Mouse (Mus musculus) embryonic facial prominence, embryonic 13.5 days (tissue): Measurements from ENCODE around the gene Foxi1. TPM values are rescaled to one million over a fixed set of nuclear protein-coding genes. Genes with fewer than 3 reads are reported as not detected.
"Not testable (repeated sequence)": the region's sequence is repeated elsewhere in the genome, so short reads cannot be mapped to it uniquely, and the experiment has no call there.

Source experiments
- ATAC-seq: fragments of 200-750 bp; cut with Nextera tagmentation; 2 replicates; pipeline ENCODE4 v1.8.0; 2017; ENCODE audit warnings: low read depth; ENCODE audit not compliant: insufficient number of reproducible peaks, insufficient read depth, low FRiP score, low TSS enrichment
- H3K27ac ChIP-seq: fragments of 300-500 bp; sonication (generic); 2 replicates; pipeline ENCODE4 v1.5.1; 2015; ENCODE audit warnings: moderate library complexity, mild to moderate bottlenecking, inconsistent platforms
- H3K27me3 ChIP-seq: fragments of 300-500 bp; sonication (generic); 2 replicates; pipeline ENCODE4 v1.6.1; 2015; ENCODE audit warnings: mild to moderate bottlenecking, inconsistent platforms
- H3K36me3 ChIP-seq: fragments of 300-500 bp; sonication (generic); 2 replicates; pipeline ENCODE4 v1.6.1; 2015; ENCODE audit warnings: mild to moderate bottlenecking, inconsistent platforms
- H3K4me1 ChIP-seq: fragments of 300-500 bp; sonication (generic); 2 replicates; pipeline ENCODE4 v1.6.1; 2015; ENCODE audit warnings: inconsistent platforms
- H3K4me2 ChIP-seq: fragments of 300-500 bp; sonication (generic); 2 replicates; pipeline ENCODE4 v1.6.1; 2015; ENCODE audit warnings: moderate library complexity, mild to moderate bottlenecking, inconsistent platforms
- H3K4me3 ChIP-seq: fragments of 300-500 bp; sonication (generic); 2 replicates; pipeline ENCODE4 v1.5.1; 2015; ENCODE audit warnings: mild to moderate bottlenecking, inconsistent platforms
- H3K9ac ChIP-seq: fragments of 300-500 bp; sonication (generic); 2 replicates; pipeline ENCODE4 v1.6.1; 2015; ENCODE audit warnings: mild to moderate bottlenecking, inconsistent platforms
- H3K9me3 ChIP-seq: fragments of 300-500 bp; sonication (generic); 2 replicates; pipeline ENCODE4 v1.6.1; 2016; ENCODE audit warnings: inconsistent platforms
- WGBS: fragments of 180-500 bp; shearing (Covaris S2); methylation state at CpG from one replicate; pipeline ENCODE4 v1.1.7; 2015; ENCODE audit warnings: mixed read lengths; 5-methylcytosine and 5-hydroxymethylcytosine counted together
- polyA plus RNA-seq: library from polyadenylated mRNA; unstranded; fragments of >200 nt; fragmentation: Nextera tagmentation; extraction: Ambion mirVana; gene quantifications from 2 replicates; pipeline ENCODE4 v1.2.1, GENCODE M21; 2015

Foxi1 gene
- polyA plus RNA-seq: 0.22 TPM in 1 of 2 replicates, not detected in the other

DNA sequence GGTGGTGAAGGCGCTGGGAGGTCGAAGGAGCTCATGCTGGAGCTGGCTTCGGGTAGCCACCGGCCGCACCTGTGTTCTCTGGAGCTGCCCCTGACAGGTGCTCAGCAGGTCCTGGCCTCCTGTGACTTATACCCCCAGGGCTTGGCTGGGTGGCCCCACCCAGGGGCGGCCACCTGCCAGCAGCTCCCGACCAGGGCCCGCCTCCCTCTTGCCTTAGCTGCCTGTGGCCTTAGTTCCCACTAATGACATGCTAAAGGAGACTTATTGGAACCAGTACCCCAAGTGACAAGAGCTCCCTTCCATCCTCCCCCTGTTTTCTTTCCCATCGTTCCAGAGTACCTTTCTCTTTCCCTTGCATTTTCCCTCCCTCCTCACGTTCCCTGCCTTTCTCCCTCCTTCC, at the start of gene Foxi1:
TSS of gene Foxi1 (minus strand) at position 101 of the 400 bp plus-strand sequence.
- no peaks in the 10 kb centered on the region for H3K4me1 ChIP-seq
- whole genome bisulfite sequencing: 66% methylated on average over 10 of the region's 10 CpGs
- no peak within 1 kb of the TSS for H3K4me3 ChIP-seq
- H3K27me3 ChIP-seq: no peaks in the 10 kb centered on the region
- no peaks in the 10 kb centered on the region for H3K36me3 ChIP-seq
- H3K9ac ChIP-seq: no peak within 1 kb of the TSS
- no peak within 1 kb of the TSS for H3K27ac ChIP-seq
- H3K9me3 ChIP-seq: no peaks in the 10 kb centered on the region
- no peak within 1 kb of the TSS for H3K4me2 ChIP-seq
- no peak for ATAC-seq

DNA sequence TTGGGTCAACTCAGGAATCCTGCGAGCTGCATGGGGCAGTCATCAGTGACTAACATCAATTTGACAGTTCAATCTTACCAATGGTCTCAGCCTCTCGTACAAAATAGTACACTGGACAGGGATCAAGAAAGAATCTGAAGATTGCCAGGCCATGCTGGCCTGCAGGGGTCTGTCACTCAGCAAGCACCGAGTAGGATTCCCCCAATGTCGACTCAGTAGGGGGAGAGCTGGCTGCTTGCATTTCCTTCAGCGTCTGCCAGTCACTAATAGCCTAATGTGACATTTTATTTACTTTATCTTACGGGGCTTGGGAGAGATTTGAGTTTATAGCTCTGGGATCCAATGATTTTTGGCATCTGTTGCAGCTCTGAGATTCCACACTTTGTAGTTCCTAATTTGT, 35.1 kb upstream of the Foxi1 start:
- no peaks in the 10 kb centered on the region for H3K36me3 ChIP-seq
- H3K27ac ChIP-seq: no peak overlapping the region
- WGBS: 51% methylated on average over 6 of the region's 6 CpGs
- ATAC-seq: no peak
- H3K4me2 ChIP-seq: no peak overlapping the region
- H3K9me3 ChIP-seq: no peaks in the 10 kb centered on the region
- H3K4me3 ChIP-seq: no peak overlapping the region
- H3K4me1 ChIP-seq: no peaks in the 10 kb centered on the region
- H3K27me3 ChIP-seq: no peaks in the 10 kb centered on the region
- no peak overlapping the region for H3K9ac ChIP-seq

DNA sequence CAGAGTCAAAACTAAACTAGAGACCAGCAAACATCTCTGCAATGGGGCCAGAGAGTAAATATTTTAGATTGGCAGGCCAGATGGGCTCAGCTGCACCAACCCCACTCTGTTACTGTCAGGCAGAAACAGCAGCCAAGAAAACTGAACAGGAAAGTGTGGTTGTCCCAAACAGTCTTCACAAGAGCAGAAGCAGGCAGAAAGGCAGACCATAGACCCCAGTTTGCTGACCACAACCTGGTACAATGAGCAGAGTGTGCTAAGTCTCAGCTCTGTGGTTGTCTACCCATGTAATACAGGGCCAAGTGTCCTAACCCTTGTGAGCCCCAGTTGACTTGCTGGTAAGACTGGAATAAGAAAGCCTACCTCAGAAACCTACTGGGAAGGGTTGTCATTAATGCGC, 32.4 kb upstream of the Foxi1 start:
- Histone ChIP-seq H3K27ac (no peak overlapping the region), H3K9ac (no peak overlapping the region), H3K4me3 (no peak overlapping the region), H3K4me2 (no peak overlapping the region), H3K27me3 (no peaks in the 10 kb centered on the region), H3K4me1 (no peaks in the 10 kb centered on the region), H3K9me3 (no peaks in the 10 kb centered on the region), H3K36me3 (no peaks in the 10 kb centered on the region)
- 93% methylated on average over 1 of the region's 1 CpGs for WGBS
- no peak for ATAC-seq

DNA sequence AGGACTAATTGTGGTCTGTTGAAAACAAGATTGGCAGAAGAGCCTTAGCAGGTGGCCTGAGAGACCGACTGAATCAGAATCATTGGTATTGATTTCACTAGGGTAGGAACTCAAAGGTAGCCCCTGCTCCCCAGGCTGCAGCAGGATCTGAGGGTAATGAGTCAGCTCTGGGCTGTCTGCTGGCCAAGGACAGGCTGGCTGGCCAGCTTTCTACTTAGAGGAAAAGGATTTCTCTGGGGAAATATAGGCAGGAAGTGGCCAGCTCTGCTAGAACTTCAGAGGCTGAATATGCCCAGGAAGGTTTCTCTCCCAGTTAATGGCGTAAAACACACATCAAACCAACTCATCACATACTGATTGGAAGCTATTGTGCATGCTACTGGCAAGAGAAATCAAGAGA, 31.8 kb upstream of the Foxi1 start:
- no peak overlapping the region for H3K27ac ChIP-seq
- H3K4me3 ChIP-seq: no peak overlapping the region
- H3K27me3 ChIP-seq: no peaks in the 10 kb centered on the region
- no peaks in the 10 kb centered on the region for H3K9me3 ChIP-seq
- H3K4me1 ChIP-seq: no peaks in the 10 kb centered on the region
- no peaks in the 10 kb centered on the region for H3K36me3 ChIP-seq
- no peak overlapping the region for H3K9ac ChIP-seq
- no peak for ATAC-seq
- no peak overlapping the region for H3K4me2 ChIP-seq
- 84% methylated on average over 2 of the region's 2 CpGs for WGBS

GRCm38 (mm10) chr11:34236885-34237284, 29.0 kb upstream of the Foxi1 start:
- Histone ChIP-seq H3K4me3 (no peak overlapping the region), H3K27me3 (no peaks in the 10 kb centered on the region), H3K36me3 (no peaks in the 10 kb centered on the region), H3K4me1 (no peaks in the 10 kb centered on the region), H3K9me3 (no peaks in the 10 kb centered on the region), H3K4me2 (no peak overlapping the region), H3K27ac (no peak overlapping the region), H3K9ac (no peak overlapping the region)
- no peak for ATAC-seq
- 75% methylated on average over 6 of the region's 6 CpGs for WGBS

GRCm38 (mm10) chr11:34236091-34236759, 28.3 kb upstream of the Foxi1 start:
- no peaks in the 10 kb centered on the region for H3K27me3 ChIP-seq
- WGBS: 56% methylated on average over 5 of the region's 5 CpGs
- no peak overlapping the region for H3K27ac ChIP-seq
- H3K9ac ChIP-seq: no peak overlapping the region
- H3K36me3 ChIP-seq: no peaks in the 10 kb centered on the region
- H3K9me3 ChIP-seq: no peaks in the 10 kb centered on the region
- H3K4me3 ChIP-seq: no peak overlapping the region
- ATAC-seq: no peak
- H3K4me1 ChIP-seq: no peaks in the 10 kb centered on the region
- H3K4me2 ChIP-seq: no peak overlapping the region

GRCm38 (mm10) chr11:34228758-34229364, 21.0 kb upstream of the Foxi1 start:
- WGBS: 38% methylated on average over 6 of the region's 6 CpGs

DNA sequence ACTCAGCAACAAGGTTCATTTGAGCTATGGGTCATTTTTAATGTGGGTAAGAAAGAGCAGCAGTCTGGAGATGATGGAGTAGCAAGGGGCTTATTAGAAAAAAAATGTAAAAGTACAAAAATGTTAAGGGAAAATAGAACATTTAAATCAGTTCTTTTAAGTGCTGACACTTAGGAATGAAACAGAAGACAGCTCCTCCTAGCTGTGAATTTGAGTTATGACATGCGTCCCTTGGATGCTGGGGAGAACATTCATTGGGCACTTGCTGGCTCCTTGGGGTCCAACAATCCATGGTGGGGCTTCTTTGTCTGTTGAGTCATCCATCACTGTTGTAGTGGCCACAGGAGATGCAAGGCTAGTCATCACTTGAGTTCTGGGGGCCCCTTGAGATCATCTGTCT, 19.3 kb upstream of the Foxi1 start:
- Histone ChIP-seq H3K9me3 (no peaks in the 10 kb centered on the region), H3K27ac (no peak overlapping the region), H3K27me3 (no peaks in the 10 kb centered on the region), H3K4me3 (no peak overlapping the region), H3K4me1 (no peaks in the 10 kb centered on the region), H3K9ac (no peak overlapping the region), H3K4me2 (no peak overlapping the region), H3K36me3 (no peaks in the 10 kb centered on the region)
- WGBS: 59% methylated on average over 1 of the region's 1 CpGs
- ATAC-seq: no peak

More at GRCm38 (mm10) chr11:34228758-34229364, 21.0 kb upstream of the Foxi1 start:
- Histone ChIP-seq H3K27me3 (no peaks in the 10 kb centered on the region), H3K36me3 (no peaks in the 10 kb centered on the region), H3K4me1 (no peaks in the 10 kb centered on the region), H3K4me2 (no peak overlapping the region), H3K27ac (no peak overlapping the region), H3K9ac (no peak overlapping the region), H3K9me3 (no peaks in the 10 kb centered on the region), H3K4me3 (no peak overlapping the region)
- no peak for ATAC-seq

DNA sequence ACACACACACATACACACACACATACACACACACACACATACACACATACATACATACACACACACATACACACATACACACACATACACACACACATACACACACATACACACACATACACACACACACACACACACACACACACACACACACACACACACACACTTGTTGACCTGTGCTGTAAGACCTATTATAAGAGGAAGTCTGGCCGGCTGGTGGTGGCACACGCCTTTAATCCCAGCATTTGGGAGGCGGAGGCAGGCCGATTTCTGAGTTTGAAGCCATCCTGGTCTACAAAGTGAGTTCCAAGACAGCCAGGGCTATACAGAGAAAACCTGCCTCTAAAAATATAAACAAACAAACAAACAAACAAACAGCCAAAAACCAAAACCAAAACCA, 12.7 kb upstream of the Foxi1 start:
- not testable (repeated sequence) for H3K36me3 ChIP-seq, H3K4me1 ChIP-seq, H3K27me3 ChIP-seq, H3K27ac ChIP-seq, H3K4me2 ChIP-seq, H3K4me3 ChIP-seq, H3K9me3 ChIP-seq, H3K9ac ChIP-seq, ATAC-seq
- 93% methylated on average over 4 of the region's 4 CpGs for WGBS

GRCm38 (mm10) chr11:34212853-34213252, 5.0 kb upstream of the Foxi1 start:
- Histone ChIP-seq H3K9me3 (no peaks in the 10 kb centered on the region), H3K27ac (no peak overlapping the region), H3K4me3 (no peak overlapping the region), H3K4me2 (no peak overlapping the region), H3K36me3 (no peaks in the 10 kb centered on the region), H3K4me1 (no peaks in the 10 kb centered on the region), H3K9ac (no peak overlapping the region), H3K27me3 (no peaks in the 10 kb centered on the region)
- WGBS: 17% methylated on average over 5 of the region's 5 CpGs
- no peak for ATAC-seq

DNA sequence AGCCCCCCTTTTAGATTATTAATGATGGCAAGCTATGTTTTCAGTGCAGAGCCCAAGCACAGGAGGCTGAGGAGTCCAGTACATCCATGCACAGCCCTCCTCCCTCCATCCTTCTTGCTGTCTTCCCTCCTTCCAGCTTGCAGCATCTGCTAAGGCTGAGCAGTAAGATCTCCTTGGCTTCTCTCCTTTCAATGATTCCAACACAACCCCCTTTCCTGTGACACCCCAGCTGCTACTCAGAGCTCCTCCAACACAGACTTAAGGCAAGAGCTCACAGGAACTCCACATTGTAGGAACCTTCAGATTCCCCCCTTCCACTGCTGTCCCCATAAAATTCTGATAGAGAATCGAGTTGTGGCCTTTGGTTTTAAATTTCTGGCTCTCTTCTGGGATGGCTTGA, 5.1 kb downstream of the Foxi1 start:
- ATAC-seq: no peak
- H3K9ac ChIP-seq: no peak overlapping the region
- H3K27me3 ChIP-seq: no peaks in the 10 kb centered on the region
- H3K4me3 ChIP-seq: no peak overlapping the region
- H3K36me3 ChIP-seq: no peaks in the 10 kb centered on the region
- WGBS: 55% methylated on average over 1 of the region's 1 CpGs
- H3K27ac ChIP-seq: no peak overlapping the region
- H3K4me2 ChIP-seq: no peak overlapping the region
- no peaks in the 10 kb centered on the region for H3K4me1 ChIP-seq
- no peaks in the 10 kb centered on the region for H3K9me3 ChIP-seq

- no peaks in the 10 kb centered on the region for H3K4me1 ChIP-seq
- no peaks in the 10 kb centered on the region for H3K9me3 ChIP-seq
- 28% methylated on average over 3 of the region's 3 CpGs for WGBS
- no peak overlapping the region for H3K4me3 ChIP-seq
- no peak for ATAC-seq
- no peak overlapping the region for H3K9ac ChIP-seq
- H3K36me3 ChIP-seq: no peaks in the 10 kb centered on the region
- H3K27me3 ChIP-seq: no peaks in the 10 kb centered on the region
- no peak overlapping the region for H3K4me2 ChIP-seq
- no peak overlapping the region for H3K27ac ChIP-seq
These were observed 12.7 kb downstream of the Foxi1 start for GRCm38 (mm10) chr11:34195142-34195541.
